Mouse (Mus musculus) erythroblast, embryonic 14.5 days (primary cell): Measurements from ENCODE around the gene Immp2l. TPM values are rescaled to one million over a fixed set of nuclear protein-coding genes. Genes with fewer than 3 reads are reported as not detected.

Experiments
- H3K27me3 ChIP-seq: 2 replicates; pipeline ENCODE4 v1.6.1; 2012; ENCODE audit warnings: inconsistent platforms; ENCODE audit not compliant: control insufficient read depth
- H3K36me3 ChIP-seq: 2 replicates; pipeline ENCODE4 v1.6.1; 2012; ENCODE audit warnings: mild to moderate bottlenecking, inconsistent platforms; ENCODE audit not compliant: control insufficient read depth
- H3K4me1 ChIP-seq: 2 replicates; pipeline ENCODE4 v1.6.1; 2012; ENCODE audit warnings: inconsistent platforms; ENCODE audit not compliant: control insufficient read depth
- H3K4me3 ChIP-seq: replicated peaks from 2 replicates; pipeline ENCODE3; 2012; ENCODE audit warnings: moderate library complexity, mild to moderate bottlenecking, inconsistent platforms
- H3K9me3 ChIP-seq: 2 replicates; pipeline ENCODE4 v1.6.1; 2012; ENCODE audit warnings: low read length, inconsistent platforms, mixed read lengths; ENCODE audit not compliant: control insufficient read depth
- GATA1 ChIP-seq: IDR thresholded peaks from 2 replicates; pipeline ENCODE4 v1.6.1; 2012; ENCODE audit warnings: low read length, inconsistent platforms, mixed read lengths
- TAL1 ChIP-seq: IDR thresholded peaks from 3 replicates; pipeline ENCODE4 v1.6.1; 2012; ENCODE audit warnings: low read length, inconsistent platforms, mixed read lengths
- polyA plus RNA-seq: library from polyadenylated mRNA; stranded (reverse); fragments of >175 nt; gene quantifications from 2 replicates; pipeline ENCODE4 v1.2.3, GENCODE M21; 2012

The Immp2l gene
- polyA plus RNA-seq, 1 experiment = 0.11 TPM

DNA sequence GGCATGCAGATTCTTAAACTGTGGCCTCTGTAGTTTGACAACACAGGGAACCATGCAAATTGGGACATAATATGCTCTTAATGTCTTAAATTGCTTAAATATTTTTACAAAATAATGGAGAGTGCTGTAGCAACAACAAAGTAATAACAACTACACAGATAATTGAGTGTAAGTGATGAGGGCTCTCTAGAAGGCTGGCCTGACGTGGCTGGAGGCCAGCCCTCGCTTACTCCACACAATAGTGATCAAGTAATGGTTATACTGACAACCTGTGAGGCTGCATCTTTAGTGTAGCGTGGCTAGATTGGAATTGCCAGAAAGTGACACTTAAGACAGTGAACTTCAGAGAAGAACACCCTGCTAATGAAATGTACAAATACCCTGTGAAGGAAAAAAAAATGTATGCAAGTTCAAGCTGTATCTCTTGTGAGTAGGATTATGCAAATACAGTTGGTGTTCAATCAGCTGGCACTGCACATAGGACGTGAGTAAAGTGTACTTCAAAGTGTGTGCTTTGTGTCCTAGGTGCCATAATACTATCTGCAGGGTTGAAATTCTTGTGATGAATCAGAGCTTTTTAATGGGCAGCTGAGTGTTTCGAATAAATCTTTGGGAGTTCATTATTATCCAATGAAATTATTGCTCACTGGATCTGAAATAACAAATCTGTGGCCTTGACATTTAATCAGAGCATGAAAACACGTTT lies 445.4 kb downstream of the Immp2l start:
- Histone ChIP-seq H3K36me3 (no peaks in the 10 kb centered on the region), H3K27me3 (no peaks in the 10 kb centered on the region), H3K4me3 (no peak overlapping the region), H3K9me3 (no peaks in the 10 kb centered on the region), H3K4me1 (no peaks in the 10 kb centered on the region)
- TF ChIP-seq GATA1 (no peak), TAL1 (no peak)

DNA sequence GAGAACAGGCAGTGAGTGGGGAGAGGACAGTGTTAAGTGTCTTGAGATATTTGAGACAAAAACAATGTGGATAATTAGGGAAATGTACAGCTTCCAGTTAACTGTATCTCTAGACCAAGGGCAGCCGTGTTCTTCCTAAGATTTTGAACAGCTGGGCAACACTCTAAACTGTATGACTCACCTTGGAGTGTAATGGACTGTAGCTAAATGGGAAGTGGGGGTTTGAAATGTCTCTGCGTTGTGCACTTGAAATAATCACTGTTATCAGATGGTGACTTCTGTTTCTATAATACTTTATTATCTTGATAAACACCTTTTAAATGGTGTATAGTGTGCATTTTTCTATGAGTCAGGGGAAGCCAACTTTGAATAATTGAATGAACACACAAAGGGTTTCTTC lies 457.6 kb downstream of the Immp2l start:
- Histone ChIP-seq H3K27me3 (peaks cover 32% of the 10 kb centered on the region), H3K9me3 (no peaks in the 10 kb centered on the region), H3K4me1 (no peaks in the 10 kb centered on the region), H3K4me3 (no peak overlapping the region), H3K36me3 (no peaks in the 10 kb centered on the region)
- TF ChIP-seq GATA1 (no peak), TAL1 (no peak)

DNA sequence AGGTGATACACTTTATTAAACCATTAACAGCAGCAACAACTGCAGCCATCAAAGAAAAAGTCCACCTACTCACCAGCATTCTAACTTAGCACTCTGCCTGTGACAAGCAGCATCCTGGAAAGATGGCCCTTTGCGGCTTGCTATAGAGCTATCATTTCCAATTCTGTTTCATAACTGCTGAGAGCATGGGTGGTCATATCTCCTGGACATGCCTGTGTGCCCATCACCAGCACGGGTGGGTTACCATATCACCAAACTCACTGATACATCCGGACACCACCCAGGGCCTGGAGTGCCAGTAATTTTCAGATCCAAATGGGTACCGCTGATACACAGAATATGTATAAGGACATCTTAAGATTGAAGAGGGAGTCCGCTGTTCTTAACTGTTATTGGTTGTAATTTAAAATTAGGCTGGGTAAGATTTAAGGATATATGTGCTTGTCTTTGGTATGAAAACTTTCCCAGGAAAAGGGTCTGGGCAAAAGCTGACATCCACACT lies 459.3 kb downstream of the Immp2l start:
- Histone ChIP-seq H3K4me1 (no peaks in the 10 kb centered on the region), H3K9me3 (no peaks in the 10 kb centered on the region), H3K27me3 (peaks cover 32% of the 10 kb centered on the region), H3K36me3 (no peaks in the 10 kb centered on the region), H3K4me3 (no peak overlapping the region)
- no peak for TF ChIP-seq GATA1
- TF ChIP-seq TAL1 = no peak

DNA sequence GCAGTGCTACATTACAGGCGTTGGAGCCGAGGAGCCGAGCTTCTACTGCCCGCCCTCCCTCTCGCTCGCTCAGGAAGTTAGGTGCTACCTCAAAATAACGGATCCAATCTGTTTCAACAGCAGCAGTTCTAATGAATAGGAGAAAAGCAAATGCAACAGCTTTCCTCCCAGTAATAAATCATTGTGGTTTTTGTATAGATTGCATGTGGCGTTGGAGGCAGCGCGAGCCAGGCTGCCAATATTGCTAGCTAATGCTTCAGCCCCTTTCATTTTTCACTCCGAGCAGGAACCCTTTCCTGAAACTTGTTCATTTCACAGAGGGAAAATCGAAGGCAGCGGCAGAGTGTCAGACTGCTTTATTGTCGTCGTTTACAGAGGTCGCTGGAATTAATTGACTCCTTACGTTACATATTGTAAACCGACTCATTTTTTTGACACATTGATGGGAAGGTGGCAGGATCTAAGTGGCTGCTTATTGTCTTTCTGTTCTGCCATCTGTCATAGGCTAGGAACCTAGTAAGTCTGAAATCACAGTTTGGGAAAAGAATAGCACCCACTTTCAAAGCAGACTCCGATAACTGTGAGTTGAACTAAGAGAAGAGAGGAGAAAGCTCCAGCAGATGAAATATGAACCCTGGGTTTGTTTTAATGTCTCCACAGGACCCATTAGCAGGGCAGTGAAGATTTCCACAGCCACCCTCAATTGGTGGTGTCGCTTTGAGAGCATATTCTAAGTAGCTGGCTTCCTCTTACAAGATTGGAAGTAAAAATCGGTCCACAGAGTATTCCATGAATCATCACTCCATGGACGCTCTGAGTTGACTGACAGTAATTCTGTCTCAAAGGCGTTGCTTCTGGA lies 459.9 kb downstream of the Immp2l start:
- Histone ChIP-seq H3K27me3 (peaks cover 32% of the 10 kb centered on the region), H3K9me3 (no peaks in the 10 kb centered on the region), H3K4me1 (no peaks in the 10 kb centered on the region), H3K4me3 (no peak overlapping the region), H3K36me3 (no peaks in the 10 kb centered on the region)
- TF ChIP-seq TAL1 (no peak), GATA1 (no peak)

DNA sequence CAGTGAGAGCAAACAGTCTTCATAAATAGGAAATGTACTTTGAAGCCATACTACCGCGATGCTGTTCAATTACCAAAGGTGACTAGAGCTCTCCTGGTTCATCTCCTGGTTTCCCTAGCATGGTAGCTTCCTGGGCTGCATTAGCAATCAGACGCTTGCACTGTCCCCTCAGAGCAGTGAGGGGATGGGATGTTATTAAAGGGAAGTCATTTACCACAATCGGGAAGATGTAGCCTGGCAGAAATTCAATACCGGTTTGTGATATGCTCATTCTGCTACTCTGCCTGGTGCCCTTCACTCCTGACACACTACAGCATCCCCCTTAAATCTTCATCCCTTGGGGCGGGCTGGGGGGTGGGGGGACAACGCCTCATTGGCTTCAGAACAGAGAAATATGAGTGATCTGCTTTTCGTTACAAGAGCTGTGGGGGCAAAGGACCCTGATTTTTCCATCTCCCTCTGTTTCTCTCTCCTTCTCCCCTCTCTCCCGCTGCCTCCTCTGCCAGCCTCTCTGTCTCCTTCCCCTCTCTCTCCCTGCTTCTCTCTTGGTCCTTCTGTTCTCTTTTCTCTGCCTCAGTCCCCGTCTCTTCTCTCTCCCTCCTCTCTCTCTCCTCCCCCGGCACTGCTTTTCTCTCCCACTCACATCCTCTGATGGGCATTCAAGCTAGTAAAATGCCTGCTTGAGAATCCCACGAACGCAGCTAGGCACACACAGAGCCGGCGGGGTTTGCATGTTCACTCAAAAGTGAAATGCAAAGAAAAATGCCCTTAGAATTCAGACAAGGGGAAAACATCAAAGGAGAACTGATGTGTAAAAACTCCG lies 461.0 kb downstream of the Immp2l start:
- no peak for TF ChIP-seq GATA1
- TF ChIP-seq TAL1 = no peak
- peaks cover 32% of the 10 kb centered on the region for H3K27me3 ChIP-seq
- H3K9me3 ChIP-seq = no peaks in the 10 kb centered on the region
- no peaks in the 10 kb centered on the region for H3K4me1 ChIP-seq
- H3K4me3 ChIP-seq = no peak overlapping the region
- H3K36me3 ChIP-seq = no peaks in the 10 kb centered on the region

DNA sequence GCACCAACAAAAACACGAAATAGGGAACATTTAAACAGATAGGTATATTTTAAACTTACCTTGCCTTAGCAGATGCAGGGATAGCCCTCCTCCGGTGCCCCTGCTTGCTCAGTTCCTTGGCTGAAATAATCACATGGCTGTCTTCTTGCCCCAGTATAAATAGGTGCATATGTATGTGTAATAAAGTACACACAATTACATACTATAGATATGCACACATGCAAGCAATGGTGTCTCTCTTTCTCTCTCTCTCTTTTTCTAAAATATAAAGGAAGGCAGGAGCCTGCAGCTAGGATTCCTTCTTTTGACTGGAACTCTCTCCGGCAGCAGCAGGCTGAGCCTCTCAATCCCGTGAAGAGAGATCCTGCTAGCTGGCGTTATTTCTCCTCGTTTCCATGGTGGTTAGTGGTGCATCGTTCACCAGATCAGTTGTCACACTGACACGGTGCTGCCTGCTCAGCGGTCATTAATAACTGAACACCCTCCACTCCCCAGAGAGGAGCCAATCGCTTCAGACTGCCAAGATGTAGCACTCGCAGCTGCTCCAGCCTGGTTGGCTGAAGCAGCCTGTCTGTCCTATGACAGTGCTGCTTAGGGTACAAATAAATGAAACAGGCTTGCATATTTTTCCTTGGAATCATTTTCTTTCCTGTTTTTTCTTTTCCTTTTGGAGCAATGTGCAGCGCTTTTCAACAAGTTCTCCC lies 461.8 kb downstream of the Immp2l start:
- no peak for TF ChIP-seq GATA1
- no peak for TF ChIP-seq TAL1
- Histone ChIP-seq H3K27me3 (peaks cover 32% of the 10 kb centered on the region), H3K4me1 (no peaks in the 10 kb centered on the region), H3K4me3 (no peak overlapping the region), H3K36me3 (no peaks in the 10 kb centered on the region), H3K9me3 (no peaks in the 10 kb centered on the region)

DNA sequence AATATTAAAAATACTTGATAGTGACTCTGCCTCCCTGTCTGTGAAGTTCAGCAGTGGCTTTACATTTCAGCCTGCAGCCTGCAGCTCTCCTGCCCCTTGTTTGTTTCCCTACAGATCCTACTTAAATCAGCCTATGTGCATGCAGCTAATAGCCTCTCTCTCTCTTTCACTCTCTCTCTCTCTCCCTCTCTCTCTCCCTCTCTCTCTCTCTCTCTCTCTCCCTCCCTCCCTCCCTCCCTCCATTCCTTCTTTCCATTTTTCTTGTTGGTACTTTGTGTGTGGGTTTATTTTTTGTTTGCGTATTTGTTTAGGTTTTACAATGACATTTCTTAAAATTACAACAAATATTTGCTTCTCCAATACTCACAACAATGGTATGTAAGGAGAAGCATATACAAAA lies 462.4 kb downstream of the Immp2l start, which contains the start of gene Lrrn3:
TSS of gene Lrrn3 (minus strand) at position 101 of the 400 bp plus-strand sequence.
- Histone ChIP-seq H3K36me3 (no peaks in the 10 kb centered on the region), H3K4me1 (no peaks in the 10 kb centered on the region), H3K4me3 (no peak within 1 kb of the TSS), H3K9me3 (no peaks in the 10 kb centered on the region), H3K27me3 (peaks cover 32% of the 10 kb centered on the region)
- TF ChIP-seq GATA1 (no peak), TAL1 (no peak)

DNA sequence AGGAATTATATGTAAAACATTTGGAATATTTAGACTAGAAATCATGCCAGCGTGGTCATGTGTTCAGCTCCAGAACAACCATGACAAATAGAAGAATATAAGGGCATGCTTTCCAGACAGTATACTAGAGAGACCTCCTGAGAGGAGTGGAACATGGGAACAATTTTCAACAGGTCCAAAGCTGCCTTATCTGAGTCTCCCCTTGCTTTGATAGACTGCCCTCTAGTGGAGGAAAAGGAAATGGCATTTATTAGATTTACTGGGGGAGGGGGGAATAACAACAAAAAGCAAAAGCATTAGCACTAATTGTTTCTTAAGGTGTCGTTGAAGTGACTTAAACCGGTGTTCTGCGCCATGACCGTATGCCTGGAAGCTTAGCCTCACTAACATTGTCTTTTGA lies 463.1 kb downstream of the Immp2l start:
- peaks cover 32% of the 10 kb centered on the region for H3K27me3 ChIP-seq
- no peak overlapping the region for H3K4me3 ChIP-seq
- no peak for TF ChIP-seq GATA1
- TF ChIP-seq TAL1 = no peak
- no peaks in the 10 kb centered on the region for H3K36me3 ChIP-seq
- no peaks in the 10 kb centered on the region for H3K4me1 ChIP-seq
- no peaks in the 10 kb centered on the region for H3K9me3 ChIP-seq
